Mouse (Mus musculus) layer of hippocampus, adult 11-12 months (tissue): Measurements from ENCODE around the gene Olfr348.

Experiments used
- DNase-seq: peaks from one replicate; pipeline ENCODE4 v3.0.0; 2022; ENCODE audit warnings: low spot score

The Olfr348 gene

DNA sequence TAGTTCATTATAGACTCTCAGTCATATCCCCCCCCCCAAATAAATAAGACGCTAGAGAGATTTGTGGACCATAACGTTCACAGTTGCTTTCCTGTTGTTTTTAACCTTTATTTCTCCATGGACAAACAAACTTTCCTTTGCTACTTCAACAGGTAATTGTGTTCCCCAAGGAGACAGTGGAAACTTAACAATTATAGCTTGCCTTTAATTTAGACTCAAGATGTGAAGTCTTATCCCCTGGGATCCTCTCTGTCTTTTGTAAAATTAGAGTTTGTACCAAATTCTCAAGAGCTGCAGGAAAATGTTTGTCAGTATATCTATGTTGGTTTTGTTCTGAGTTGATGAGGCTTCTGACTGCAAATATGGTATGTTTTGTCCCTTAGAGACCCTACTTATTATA lies at the start of gene Olfr348:
Gene Olfr348, plus strand, starts transcription at position 301 of the 400 bp plus-strand sequence.
- DNase-seq: no peak

GRCm38 (mm10) chr2:36736226-36736625 lies 47.9 kb upstream of the Olfr348 start:
- no peak for DNase-seq

DNA sequence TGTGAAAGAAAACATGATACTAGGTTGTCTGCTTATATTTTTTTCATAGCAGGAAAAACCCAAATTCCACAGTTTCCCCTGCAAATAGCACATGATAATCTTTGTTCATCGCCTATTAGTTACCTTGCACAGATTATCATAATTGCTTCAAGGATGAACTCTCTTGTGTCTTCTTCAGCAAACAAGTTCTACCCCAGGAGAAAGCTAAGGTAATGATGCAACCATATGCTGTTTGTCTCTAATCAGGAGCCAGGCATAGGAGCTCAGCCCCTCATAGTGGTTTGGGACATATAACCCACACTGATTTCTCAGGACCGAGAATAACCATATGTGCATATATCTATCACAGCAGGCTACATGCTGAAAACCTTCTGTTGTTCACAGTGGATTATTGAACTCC lies 6.2 kb downstream of the Olfr348 start, which contains the start of gene Olfr50:
Gene Olfr50, plus strand, starts transcription at position 301 of the 400 bp plus-strand sequence.
- no peak for DNase-seq

DNA sequence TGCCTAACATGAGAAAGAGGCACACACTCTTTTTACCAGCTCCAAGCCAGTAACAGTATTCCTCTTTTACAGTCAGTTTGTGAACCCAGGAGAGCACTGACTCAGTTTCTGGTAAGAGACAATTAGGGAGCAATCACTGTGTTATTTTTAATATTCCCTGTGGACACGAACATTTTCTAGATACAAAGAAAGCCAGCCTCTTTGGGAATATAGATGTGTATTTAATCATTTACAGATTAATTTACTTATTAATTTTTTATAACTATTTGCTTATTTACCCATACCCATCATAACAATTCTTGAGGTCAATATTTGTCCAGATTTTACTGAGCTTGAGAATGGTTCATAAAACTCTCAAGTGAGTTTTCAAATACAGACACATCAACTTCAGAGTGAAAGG lies 32.9 kb downstream of the Olfr348 start, which contains the start of gene Olfr3:
Gene Olfr3, minus strand, starts transcription at position 101 of the 400 bp plus-strand sequence.
- no peak for DNase-seq
